Mouse (Mus musculus) layer of hippocampus, postnatal 10 days (tissue): Measurements from ENCODE around the gene Gps2. TPM values are rescaled to one million over a fixed set of nuclear protein-coding genes. Genes with fewer than 3 reads are reported as not detected.
"Not testable (repeated sequence)": the region's sequence is repeated elsewhere in the genome, so short reads cannot be mapped to it uniquely, and the experiment has no call there.

Source experiments
- DNase-seq, 2 experiments: peaks; one replicate each; pipeline ENCODE4 v3.0.0; 2021; ENCODE audit warnings: low spot score in 2 of 2
- total RNA-seq, 2 experiments: library from RNA; stranded (reverse); gene quantifications; 2 replicates each; pipeline ENCODE4 v1.2.3; 2021

Gps2 gene
- total RNA-seq, 2 experiments from 2014 or later, result 27.8 to 30.2 TPM

DNA sequence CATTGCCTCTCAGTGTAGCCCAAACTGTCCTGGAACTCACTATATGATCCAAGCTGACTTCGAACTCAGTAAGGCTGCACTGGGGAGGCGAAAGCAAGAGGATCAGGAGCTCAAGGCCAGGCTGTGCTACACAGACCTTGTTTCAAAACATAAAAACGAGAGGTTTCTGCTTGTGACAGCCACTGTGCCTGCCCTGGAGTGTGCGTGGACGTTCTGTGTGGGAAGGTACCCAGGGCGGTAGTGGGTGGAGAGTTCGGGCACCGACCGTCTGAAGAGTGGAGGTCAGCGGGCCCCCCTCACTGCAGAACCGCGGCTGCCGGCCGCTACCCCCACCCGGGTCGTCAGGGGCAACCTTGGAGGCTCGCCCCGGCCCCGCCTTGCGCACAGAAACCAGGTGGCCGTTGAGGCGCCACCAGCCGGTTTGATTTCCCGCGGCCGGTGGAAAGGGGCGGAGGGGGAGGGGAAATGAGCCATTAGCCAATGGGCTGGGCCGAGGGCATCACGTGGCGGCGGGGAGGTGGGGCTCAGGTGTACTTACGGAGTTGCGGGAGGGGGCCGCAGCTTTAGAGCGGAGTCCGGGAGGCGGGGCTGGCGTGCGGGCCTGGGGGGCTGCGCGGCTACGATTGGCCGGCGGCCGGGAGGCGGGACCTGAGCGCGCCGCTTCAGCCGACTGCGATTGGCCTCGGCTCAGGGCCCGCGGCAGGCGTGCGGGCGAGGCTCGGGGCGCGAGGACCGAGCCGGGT, 21.6 kb downstream of the Gps2 start, which contains the start of gene Ybx2:
Gene Ybx2 (plus strand): TSS at position 660 of the 743 bp plus-strand sequence.
- DNase-seq, result peak; percentile 78 to 87

DNA sequence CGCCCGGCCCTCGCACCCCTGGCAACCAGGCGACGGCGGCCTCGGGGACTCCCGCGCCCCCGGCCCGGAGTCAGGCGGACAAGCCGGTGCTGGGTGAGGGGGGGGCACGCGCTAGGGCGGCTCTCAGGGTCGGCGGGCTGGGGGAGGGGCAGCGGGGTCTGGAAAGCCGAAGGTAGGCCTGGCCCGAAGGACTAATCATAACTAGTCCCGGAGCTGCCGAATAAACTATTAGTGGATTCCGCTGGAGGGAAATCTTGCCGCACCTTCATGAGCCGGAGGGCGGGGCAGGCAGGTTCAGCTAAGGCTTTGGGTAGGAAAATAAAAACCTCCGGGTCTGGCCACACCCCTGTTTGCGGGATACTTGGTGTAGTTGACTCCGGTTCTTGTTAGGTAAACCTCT, 22.5 kb downstream of the Gps2 start:
- no peak for DNase-seq

DNA sequence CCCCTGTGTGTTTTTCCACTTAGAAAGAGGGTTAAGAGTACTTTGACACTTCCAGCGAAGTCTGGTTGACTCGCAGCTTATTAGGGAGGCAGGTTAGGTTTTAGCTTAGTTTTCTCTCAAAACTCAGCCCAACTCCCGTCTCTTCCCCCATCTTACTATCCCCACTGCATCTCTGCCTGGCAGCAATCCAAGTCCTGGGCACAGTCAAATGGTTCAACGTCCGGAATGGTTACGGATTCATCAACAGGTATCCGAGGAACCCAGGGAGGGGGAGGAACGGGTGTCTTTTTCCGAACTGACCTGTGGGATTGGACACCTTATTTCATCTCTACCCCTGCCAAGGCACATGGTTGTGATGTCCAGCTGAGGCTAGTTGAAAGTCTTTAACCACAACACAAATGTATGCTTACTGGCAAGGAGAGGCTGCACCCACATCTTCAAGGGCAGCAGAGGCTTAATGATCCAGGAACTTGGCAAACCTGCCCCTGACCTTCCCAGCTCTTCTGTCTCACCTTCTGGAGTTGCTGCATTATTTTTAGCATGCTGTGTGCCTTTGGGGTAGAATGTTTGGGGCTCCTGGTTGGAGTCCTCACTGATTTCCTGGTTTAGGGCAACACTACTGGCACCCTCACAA, 23.1 kb downstream of the Gps2 start:
- DNase-seq, result no peak

DNA sequence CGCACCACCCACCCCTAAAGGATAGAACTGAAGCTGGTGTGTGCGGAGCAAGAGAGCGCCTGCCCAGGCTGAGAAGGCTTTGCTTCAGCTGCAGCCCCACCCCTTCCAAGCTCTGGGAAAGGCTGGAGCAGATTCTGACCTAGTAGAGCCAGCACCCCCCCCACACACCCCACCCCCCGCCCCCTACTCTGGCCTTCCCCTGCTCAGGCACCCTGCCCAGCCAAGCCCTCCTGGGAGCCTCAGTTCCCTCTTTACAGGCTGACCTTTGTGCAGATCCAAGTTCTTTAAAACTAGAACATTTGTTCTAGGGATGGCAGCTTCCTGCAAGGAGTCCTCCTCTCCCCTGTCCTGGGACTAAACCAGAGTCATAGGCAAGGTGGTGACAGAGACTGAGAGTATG, 23.7 kb downstream of the Gps2 start:
- DNase-seq, result no peak

DNA sequence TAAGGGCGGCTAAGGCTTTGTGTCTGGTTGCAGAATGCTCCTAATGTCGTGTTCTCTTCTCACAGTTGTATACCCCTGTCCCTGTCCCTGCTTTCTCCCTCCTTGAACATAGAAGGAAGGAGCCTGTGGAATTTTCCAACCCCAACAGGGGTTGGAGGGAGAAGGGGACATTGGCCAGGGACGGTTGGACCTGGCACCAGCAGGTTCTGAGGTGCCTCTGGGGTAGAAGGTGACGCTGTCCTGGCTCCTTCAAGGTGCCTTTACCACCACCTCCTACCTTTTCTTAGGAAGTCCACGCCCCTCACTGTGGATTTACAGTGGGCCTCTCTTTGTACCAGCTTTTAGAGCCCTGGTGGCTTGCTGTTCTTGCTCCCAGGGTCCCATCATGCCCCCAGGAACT, 24.1 kb downstream of the Gps2 start:
- DNase-seq, result no peak

DNA sequence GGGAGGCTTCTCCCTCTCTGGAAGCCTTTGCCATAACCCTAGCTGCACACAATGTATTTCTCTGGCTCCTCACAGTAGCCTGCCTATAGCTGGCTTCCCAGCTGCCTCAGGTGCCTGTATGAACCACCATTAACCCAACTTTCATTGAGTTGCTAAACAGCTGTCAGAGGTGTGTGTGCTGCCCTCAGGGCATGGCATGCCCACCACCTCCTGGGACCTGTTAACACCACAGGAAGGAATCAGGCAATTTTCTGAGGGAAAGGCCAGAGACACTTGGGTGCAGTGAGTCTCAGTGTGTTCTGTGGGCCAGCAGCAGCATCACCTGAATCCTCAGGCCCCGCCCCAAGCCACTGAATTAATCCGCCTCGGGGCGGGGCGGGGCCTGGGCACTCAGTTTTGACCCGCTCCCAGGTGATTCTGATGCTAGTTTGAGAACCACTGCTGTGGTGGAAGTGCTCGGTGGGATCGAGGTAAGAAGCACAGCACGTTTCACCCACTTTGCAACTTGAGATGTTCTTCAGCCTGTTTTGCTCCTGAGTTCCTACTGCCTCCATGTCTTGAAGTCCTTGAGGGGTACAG, 24.8 kb downstream of the Gps2 start:
- no peak for DNase-seq

DNA sequence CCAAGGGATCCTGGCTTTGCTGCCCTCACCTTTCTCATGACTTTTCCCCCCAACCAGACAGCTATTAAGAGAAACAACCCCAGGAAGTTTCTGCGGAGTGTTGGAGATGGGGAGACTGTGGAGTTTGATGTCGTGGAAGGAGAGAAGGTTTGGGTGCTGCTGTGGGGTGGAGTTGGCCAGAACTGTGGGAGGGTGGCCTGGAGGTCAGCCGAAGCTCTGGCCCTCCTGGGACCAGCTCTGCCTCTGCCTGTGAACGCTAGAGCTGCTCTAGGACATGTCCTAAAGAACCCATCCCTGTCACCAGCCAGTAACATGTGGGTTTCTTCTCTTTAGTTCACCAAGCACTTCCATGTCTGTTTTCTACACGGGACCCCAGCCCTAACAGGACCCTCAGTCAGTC, 25.5 kb downstream of the Gps2 start:
- no peak for DNase-seq

DNA sequence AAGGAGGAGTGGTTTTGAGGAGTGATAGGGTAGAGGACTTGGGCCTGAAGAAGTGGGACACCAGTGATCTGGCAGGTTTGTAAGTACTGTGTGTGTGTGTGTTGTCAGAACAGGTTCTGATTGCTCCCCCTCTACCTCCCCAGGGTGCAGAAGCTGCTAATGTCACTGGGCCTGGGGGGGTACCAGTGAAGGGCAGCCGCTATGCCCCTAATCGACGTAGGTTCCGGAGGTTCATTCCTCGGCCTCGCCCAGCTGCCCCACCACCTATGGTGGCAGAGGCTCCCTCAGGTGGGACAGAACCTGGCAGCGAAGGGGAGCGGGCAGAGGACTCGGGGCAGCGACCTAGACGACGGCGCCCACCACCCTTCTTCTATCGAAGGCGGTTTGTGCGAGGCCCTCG, 26.0 kb downstream of the Gps2 start:
- no peak for DNase-seq

DNA sequence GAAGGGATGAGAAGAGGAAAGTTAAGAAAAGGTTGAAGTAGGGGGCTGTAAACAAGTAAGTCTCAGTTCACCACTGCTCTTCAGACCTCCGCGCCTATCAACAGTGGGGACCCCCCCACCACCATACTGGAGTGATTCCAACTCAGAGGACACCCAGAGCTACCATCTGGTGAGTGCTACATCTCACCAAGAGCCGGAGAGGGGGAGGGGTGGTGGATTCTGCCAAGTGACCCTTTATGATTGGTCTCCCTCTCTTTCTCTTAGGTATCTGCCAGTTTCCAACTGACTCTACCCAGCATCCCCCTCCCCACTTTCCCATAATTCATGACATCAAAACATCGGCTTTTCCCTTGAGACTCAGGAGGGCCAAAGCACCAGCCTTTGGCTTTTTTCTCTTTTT, 27.3 kb downstream of the Gps2 start:
- DNase-seq, result no peak

DNA sequence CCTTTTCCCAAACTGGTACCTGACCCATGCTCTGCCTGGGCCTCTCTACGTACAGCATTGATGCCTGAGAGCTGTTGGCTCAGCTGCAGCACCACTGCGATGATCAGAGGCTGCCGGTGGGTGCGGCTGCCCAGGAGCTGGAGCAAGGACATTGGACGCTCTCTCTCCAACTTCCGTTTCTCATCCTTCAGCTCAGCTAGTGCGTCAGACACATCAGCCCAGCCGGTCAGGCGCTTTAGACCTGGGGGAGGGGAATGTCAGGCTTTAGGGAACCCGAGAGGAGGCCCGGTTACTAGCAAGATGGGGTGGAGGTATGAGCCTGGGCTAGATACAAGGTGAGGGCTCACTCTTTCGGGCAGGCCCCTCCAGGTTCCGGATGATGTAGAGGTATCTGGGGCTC, 31.5 kb downstream of the Gps2 start:
- no peak for DNase-seq

DNA sequence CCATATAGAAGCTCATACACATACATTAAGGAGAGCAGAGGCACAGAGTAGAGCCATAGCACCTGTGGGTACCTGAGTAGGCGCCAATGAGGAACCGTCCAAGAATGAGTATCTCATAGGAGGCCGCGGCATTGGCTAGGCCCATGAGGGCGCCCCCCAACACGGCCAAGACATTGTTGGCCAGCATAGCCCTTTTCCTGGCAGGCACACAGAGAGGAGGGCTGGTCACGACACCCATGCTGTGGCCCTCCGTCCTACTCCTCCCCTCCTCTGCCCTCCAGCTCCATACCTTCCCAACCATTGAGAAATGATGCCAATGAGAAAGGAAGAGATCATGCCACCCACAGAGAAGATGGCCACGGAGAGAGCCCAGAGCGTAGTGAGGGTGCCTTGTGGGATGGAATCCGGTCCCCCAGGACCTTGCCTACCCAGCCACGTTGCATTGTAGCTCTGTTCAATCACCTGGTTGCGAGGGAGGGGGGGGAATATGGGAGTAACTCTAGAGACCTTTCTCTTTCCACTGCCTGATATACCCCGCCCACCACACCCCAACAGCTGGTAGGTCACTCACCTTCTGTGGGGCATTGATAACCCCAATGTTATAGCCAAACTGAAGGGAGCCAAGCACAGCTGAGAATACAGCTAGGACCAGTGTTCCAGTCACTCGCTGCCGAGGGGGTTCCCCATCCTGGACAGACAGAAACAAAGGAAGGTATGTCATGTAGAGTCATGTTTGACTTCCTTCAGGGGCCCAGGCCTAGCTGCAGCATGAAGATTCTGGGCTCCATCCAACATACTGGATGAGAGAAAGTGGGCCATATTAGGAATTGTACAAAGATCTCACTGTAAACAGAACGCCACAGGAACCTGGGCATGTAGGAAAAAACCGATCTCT, 32.6 kb downstream of the Gps2 start:
- no peak for DNase-seq

DNA sequence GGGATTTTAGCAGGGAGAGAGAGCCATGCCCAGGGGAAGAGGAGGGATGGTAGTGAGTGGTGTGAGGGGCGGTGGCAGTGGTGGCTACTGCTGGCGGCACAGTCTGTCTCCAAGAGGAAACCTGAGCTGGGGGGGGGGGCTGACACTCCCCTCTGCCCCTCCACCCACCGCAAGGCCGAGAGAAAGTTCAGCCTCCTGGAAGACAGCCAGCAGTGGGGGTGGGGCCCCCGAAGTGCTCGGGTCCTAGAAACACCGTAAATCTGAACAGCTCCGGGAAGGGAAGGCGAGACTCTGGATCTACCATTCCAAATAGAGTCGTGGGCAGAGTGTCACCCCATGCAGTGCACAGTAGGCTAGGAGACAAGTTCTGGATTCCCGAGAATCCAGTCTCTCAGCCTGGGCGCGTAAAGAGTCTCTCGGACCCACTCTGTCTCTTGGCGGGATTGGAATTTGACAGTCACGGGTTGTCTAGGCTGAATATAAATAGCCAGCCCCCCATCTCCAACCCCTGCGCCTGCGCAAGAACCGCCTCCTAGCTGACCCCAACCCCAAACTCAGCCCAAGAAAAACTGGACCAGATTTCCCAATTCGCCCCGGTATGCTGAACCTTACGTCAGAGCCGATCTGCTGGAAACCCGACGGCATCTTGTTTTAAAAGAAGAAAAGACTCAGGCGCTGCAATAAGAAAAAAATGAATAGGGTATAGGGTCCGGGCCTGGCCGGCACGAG, 33.8 kb downstream of the Gps2 start:
- peak in 1 of 2 experiments; percentile 19 for DNase-seq

DNA sequence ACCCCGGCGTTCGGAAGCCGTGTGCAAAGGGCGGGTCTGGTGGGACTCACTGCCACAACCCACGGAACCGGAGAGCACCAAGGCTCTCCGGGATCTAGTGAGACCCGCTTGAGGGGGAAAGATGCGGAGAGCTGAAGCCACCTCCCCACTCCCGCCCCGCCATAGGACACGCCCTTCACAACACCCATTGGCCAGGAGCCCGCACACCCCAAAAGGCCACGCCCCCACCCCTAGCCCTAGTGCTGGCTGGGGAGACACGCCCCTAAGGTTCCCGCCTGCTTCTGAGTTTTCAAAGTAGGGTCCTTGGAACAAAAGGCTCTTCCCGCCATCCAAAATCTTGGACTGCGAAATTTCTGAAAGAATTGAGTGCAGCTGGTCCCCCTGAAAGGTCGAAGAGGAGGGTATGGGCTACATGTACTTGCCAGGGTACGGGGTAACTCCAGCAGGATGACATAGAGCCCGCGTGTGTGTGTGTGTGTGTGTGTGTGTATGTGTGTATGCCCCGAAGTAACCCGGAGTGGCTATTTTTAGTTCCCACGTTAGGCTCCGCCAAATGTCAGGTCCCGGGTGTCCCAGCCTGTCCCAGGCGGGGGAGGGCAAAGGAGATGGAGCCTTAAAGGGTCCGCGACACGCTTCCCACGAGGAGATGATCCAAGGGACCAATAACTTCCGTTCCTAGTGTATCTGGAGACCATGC, 34.5 kb downstream of the Gps2 start, which contains the start of gene Slc2a4:
Gene Slc2a4 (minus strand): TSS at position 123 of the 697 bp plus-strand sequence.
- peak; percentile 82 to 85 for DNase-seq

DNA sequence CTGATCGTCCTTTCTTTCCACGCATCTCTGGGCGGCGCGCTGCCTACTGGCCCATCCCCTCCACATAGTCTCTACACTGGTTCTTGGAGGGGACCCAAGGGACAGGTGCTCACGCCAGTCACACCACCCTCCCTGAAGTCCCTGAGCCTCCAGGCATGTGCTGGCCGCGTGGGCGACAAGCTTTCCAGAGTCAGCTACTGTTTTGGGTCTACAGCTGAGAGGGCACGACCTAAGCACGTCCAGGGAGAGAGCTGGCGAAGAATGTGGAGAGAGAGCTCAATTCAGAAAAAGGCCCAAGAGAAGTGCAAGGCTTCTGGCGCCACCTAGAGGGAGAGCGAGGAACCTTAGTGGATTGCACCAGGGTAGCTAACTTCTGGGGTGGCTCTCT, 35.1 kb downstream of the Gps2 start:
- DNase-seq, result peak; percentile 85 to 89

DNA sequence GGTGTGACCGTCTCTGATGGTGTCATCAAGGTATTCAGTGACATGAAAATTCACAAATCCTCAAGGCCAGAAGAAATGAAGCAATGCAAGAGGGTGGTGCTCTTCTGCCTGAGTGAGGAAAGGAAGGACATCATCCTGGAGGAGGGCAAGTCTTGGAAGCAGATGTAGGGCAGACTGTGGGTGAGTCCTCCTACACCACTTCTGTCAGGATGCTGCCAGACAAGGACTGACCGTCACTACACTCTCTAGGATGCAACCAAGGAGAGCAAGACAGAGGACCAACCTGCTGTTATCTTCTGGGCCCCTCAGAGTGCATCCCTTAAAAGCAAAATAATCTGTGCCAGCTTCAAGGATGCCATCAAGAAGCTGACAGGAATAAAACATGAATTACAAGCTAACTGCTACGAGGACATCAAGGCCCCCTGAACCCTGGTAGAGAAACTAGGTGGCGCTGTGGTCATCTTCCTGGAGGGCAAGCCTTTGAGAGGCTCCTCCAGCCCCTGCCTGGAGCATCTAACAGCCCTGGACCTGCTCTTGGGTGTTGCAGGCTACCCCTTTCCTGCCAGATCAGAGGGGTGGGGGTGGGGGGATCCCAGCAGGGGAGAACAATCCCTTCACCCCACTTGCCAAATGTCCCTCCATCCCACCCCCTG, 37.2 kb downstream of the Gps2 start:
- no peak for DNase-seq

DNA sequence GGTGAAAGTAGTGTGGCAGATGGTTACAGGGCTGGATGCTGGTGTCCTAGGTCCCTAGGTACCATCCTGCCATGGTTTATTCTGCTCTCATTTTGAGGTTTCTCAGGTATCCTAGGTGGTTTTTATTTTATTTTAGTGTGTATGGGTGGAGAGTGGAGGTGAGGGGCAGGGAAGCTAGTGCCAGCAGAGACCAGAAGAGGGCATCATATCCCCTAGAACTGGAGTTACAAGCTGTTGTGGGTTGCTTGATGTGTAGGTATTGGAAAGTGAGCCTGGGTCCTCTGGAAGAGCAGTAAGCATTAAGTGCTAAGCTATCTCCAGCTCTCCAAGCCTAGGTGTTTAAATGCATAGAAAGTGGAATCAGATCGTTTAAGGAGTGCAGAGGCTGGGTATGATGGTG, 38.6 kb downstream of the Gps2 start:
- no peak for DNase-seq

DNA sequence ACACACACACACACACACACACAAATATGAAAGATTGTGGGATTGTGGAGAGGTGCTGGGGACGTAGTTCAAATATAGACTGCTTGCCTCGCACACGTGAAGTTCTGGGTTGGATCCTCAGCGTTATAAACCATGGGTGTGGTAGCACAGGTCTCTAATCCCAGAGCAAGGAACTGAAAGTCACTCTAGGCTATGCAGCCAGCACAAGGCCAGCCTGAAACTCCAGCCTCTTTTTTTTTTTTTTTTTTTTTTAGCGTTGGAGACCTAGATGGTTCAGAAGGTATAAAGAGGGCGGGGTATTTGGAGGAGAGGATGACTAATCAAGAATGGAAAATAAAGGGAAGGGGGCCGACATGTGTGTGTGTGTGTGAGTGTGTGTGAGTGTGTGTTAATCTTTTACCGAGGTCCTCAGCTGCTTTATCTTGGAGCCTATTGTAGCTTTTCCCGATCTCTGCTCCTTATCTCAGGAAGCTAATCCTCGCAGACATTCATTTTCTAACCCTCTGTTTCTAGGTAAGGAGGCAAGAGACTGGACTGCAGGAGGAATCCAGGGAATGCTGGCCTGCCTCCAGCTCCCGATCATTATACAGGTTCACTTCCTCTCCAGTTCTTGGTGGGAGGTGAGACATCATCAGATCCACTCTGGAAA, 39.7 kb downstream of the Gps2 start:
- no peak for DNase-seq

DNA sequence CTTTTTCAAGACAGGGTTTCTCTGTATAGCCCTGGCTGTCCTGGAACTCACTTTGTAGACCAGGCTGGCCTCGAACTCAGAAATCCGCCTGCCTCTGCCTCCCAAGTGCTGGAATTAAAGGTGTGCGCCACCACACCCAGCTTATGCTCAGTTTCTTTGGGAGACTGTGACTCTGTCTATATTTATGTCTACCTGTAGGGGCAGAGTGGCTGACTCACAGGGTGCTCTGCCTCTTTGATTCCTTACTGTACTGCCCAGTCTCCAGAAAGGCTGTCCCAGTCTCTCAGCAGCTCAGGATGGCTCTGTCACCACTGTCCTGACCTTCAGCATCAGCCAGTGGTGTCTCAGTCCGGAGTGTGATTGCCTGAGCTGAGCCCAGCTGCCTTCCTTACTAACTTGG, 41.9 kb downstream of the Gps2 start:
- not testable (repeated sequence) for DNase-seq

DNA sequence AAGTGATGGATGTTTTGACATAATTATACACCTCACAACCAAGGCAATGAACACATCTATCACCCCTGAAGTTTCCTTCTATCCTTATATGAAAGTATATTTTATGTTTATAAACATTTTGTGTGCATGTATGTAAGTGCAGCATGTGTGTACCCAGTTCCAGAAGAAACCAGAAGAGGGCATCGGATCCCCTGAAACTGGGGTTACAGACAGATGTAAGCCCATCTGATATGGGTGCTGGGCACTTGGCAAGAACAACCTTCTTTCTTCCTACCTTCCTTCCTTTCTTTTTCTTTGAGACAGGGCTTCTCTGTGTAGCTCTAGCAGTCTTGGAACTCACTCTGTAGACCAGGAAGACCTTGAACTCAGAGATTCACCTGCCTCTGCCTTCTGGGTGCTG, 42.5 kb downstream of the Gps2 start:
- DNase-seq, result no peak
